Mouse (Mus musculus) embryonic fibroblast, embryonic 13.5 days (primary cell): ENCODE results near the gene 4930524J08Rik.

Experiments used
- CTCF ChIP-seq: IDR thresholded peaks from 2 replicates; pipeline ENCODE4 v1.5.1; 2011; ENCODE audit warnings: mild to moderate bottlenecking, control low read depth, low read length, moderate library complexity, borderline replicate concordance; ENCODE audit not compliant: insufficient read depth
- POLR2A ChIP-seq: IDR thresholded peaks from 2 replicates; pipeline ENCODE4 v1.6.1; 2011; ENCODE audit warnings: low read depth, mild to moderate bottlenecking, control low read depth, low read length, moderate library complexity

DNA sequence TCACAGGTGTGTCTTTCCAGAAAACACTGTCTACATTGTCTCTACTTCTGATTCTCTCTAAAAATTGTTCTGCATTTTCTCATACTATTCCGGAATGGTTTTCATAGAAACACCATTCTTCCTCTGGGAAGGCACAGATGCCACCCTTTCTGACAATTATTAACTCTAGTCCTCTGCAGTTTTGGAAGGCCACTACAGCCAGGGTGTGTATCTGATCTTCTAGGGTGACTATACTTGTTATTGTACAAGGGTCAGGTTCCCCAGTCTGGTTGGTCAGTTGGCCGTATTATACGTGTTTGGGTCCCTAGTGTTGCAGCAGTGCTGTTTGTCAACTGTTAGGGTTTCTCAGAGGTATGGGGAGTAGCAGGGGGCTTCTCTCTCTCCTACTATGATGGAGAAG, 15.8 kb downstream of the 4930524J08Rik start:
- TF ChIP-seq CTCF (no peak), POLR2A (no peak)
